7 mouse cellular contexts compared by ENCODE assay signal in the genomic region with DNA sequence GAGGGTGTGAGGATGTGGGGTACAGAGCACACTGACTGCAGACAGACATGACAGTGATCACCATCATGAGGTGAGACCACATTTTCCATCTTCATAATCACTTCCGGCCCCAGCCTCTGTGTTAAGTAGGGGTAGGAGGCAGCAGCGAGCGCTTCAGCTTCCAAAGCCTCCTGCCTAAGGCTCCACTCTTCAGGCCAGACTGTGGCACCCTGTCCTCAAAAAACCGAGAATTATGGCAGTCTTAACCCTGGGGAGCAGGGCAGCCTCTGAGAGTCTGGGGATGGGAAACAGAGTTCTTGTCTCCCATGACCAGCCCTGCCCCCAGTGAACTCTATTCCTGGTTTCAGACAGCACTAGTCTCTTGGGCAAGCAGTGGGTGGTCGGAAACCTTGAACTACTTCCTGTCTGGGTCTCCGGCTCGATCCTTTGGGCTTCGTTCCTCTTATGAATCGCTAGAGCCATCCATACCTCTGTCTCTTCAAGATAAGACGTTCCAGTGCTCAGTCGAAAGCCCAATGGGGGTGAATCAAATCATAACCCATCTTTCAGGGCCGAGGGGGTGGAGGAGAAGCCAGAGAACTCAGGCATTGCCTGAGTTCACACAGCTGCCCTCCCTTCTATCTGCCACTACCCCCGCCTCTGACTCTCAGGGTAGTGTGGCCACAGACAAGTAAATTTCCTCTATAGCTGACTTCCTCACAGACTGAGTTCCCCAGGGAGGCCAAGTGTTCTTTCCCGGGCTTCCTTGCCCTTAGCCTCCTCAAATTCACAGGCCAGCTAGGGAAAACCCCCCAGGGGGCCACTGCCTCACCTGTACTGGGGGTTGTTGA. TPM values are rescaled to one million over a fixed set of nuclear protein-coding genes. Genes with fewer than 3 reads are reported as not detected.
DNase-seq lines count a peak whose midpoint lies in the region; TF ChIP-seq lines count a peak whose summit lies in the region.

No protein-coding gene starts in this region.

- H3K4me3 ChIP-seq in heart, adult 2 months, result no peak overlapping the region; the same call in 1 of the 2 replicates

- TF ChIP-seq CTCF in heart, adult 2 months (IDR thresholded peaks at IDR 0.05), result no peak

- H3K4me1 ChIP-seq in heart, adult 2 months (ENCODE audit: control insufficient read depth, insufficient read depth, low read length), result peaks cover 31% of the 10 kb centered on the region

- DNase-seq in CD8-positive naive resting alpha-beta T cell, adult 2 months (ENCODE audit: low read depth in 2 of 2, low spot score in 2 of 2), result peak; percentile 75 to 80
- DNase-seq in T-cell, adult 2 months (ENCODE audit: low spot score), result peak; percentile 89
- DNase-seq in heart, adult 2 months, result peak; percentile 63 to 74
- DNase-seq in kidney, adult 18-20 months, result peak; percentile 24
- peak; percentile 61 for DNase-seq in lung, postnatal 10 days
- DNase-seq in spleen, adult 12 weeks (ENCODE audit: low spot score), result peak; percentile 49
- no peak for DNase-seq in testis, postnatal 14 days (ENCODE audit: low spot score)

- TF ChIP-seq EP300 in heart, adult 2 months (IDR thresholded peaks at IDR 0.05; ENCODE audit: insufficient read depth, low read depth, low read length), result no peak

- H3K79me2 ChIP-seq in heart, adult 2 months (replicated peaks; ENCODE audit: control insufficient read depth, insufficient read depth, low read length), result no peaks in the 10 kb centered on the region

- intact Hi-C loops in heart, adult 2 months (cut with DNase I), result loop anchor here (5.0 to 10.0 kb wide), 3 partner anchors 107 to 410 kb away; partner anchors contain the start of gene Eif2b3

- TF ChIP-seq POLR2A in heart, adult 2 months (IDR thresholded peaks at IDR 0.05; ENCODE audit: insufficient read depth, low read depth, low read length), result 0 out of 2 replicates have a peak, but pooled peaks have one; percentile 25

- H3K27me3 ChIP-seq in heart, adult 2 months (ENCODE audit: control insufficient read depth, insufficient read depth, low read length), result no peaks in the 10 kb centered on the region

- no peaks in the 10 kb centered on the region for H3K36me3 ChIP-seq in heart, adult 2 months (ENCODE audit: control insufficient read depth, insufficient read depth, low read length)

- H3K27ac ChIP-seq in heart, adult 2 months, result peak overlapping the region; percentile 99

- 31% methylated on average over 14 of the region's 14 CpGs for WGBS in heart, adult 2 months

- peak overlapping the region; percentile 42 for H3K9ac ChIP-seq in heart, adult 2 months (ENCODE audit: low read depth, low read length)

RNA-seq across cellular contexts. Expression of gene Btbd19, which starts 0.8 kb away (rescaled TPM):
- total RNA-seq in heart, adult 2 months (2021), result 1 to 10 TPM; 2.9 to 3.2 TPM
- polyA plus RNA-seq in heart, adult 2 months (2012; rRNA removed), result 6.6 and 12.2 TPM in 2 replicates

RNA-seq across cellular contexts. Expression of gene Tctex1d4, which starts 1.9 kb away (rescaled TPM):
- not detected for total RNA-seq in heart, adult 2 months (2021)
- 0.29 and 4.2 TPM in 2 replicates for polyA plus RNA-seq in heart, adult 2 months (2012; rRNA removed)

RNA-seq across cellular contexts. Expression of gene Plk3, which starts 9.0 kb away (rescaled TPM):
- total RNA-seq in heart, adult 2 months (2021), result 1 to 10 TPM; 1.4 to 1.9 TPM
- polyA plus RNA-seq in heart, adult 2 months (2012; rRNA removed), result 4.5 and 4.7 TPM in 2 replicates

RNA-seq across cellular contexts. Expression of gene Ptch2, which starts 28.9 kb away (rescaled TPM):
- total RNA-seq in heart, adult 2 months (2021), result under 1 TPM; 0.70 to 0.86 TPM
- polyA plus RNA-seq in heart, adult 2 months (2012; rRNA removed), result 2.4 and 3.2 TPM in 2 replicates

RNA-seq across cellular contexts. Expression of gene Rps8, which starts 31.3 kb away (rescaled TPM):
- total RNA-seq in heart, adult 2 months (2021), result 100 to 1,000 TPM; 553 to 608 TPM
- polyA plus RNA-seq in heart, adult 2 months (2012; rRNA removed), result 315 and 381 TPM in 2 replicates
